Mouse (Mus musculus) bone marrow macrophage, adult 2 months (primary cell): ENCODE measurements around the gene Cyfip1.

Experiments
- CTCF ChIP-seq: IDR thresholded peaks from 2 replicates; pipeline ENCODE4 v1.5.1; 2012; ENCODE audit warnings: low read depth, mild to moderate bottlenecking, low read length, moderate library complexity
- POLR2A ChIP-seq: IDR thresholded peaks from 2 replicates; pipeline ENCODE4 v1.6.1; 2012; ENCODE audit warnings: mild to moderate bottlenecking, low read depth, low read length, borderline replicate concordance

GRCm38 (mm10) chr7:55960506-55960905, 119.0 kb downstream of the Cyfip1 start:
- TF ChIP-seq CTCF (no peak), POLR2A (no peak)
